Mouse (Mus musculus): Measurements from ENCODE around the gene Fsd1l.

- TF ChIP-seq CTCF (IDR thresholded peaks at IDR 0.05; ENCODE audit: control insufficient read depth, insufficient read depth, low read length) (no peak), POLR2A (IDR thresholded peaks at IDR 0.05; ENCODE audit: borderline replicate concordance, control insufficient read depth, low read depth, low read length) (no peak)
Measured at GRCm38 (mm10) chr4:53750391-53751120, 119.3 kb downstream of the Fsd1l start.
